Comparison of ENCODE assay signal across 9 mouse cellular contexts in the genomic region with DNA sequence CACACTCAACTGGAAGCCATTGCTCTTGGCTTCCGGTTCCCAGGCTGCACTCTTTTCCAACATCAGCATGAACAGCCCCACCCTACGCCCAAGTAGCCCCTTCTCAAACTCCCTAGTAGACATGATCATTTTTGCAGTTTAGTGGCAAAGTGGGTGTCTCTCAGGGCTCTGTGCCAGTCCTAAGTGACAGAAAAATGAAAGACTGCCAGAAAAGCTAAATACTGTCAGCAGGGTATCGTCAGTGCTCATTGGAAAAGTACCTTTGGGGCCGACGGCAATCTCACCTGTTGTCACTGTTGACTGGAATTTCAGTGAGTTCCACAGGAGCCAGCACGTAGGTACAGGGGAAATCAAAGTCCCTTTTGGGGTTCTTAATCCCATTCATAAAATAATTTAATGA.
DNase-seq lines count a peak whose midpoint lies in the region; ATAC-seq and TF ChIP-seq lines count a peak whose summit lies in the region.
"Had no signal": no experiment of that assay in that cellular context is flagged by ENCODE, and none has a peak within 500 bp of the region (broad histone marks: within the 10 kb centered on the region; RNA-seq: fewer than 3 reads in every experiment).

No protein-coding gene starts in this region.

- no peaks in the 10 kb centered on the region for H3K9me3 ChIP-seq in heart, postnatal 0 days (replicated peaks; ENCODE audit: control insufficient read depth, low read length)
- peaks cover 4% of the 10 kb centered on the region; the same call in 1 of the 2 replicates for H3K9me3 ChIP-seq in hindbrain, embryonic 14.5 days (ENCODE audit: control insufficient read depth, low read length)
- no peaks in the 10 kb centered on the region for H3K9me3 ChIP-seq in stomach, embryonic 15.5 days

- TF ChIP-seq EP300 in heart, postnatal 0 days (IDR thresholded peaks at IDR 0.05; ENCODE audit: low read depth) = no peak

- H3K27me3 ChIP-seq in heart, postnatal 0 days (ENCODE audit: control insufficient read depth, insufficient read depth, low read length) = no peaks in the 10 kb centered on the region
- no peaks in the 10 kb centered on the region for H3K27me3 ChIP-seq in hindbrain, embryonic 14.5 days (ENCODE audit: control insufficient read depth, insufficient read depth, low read length)
- H3K27me3 ChIP-seq in stomach, embryonic 15.5 days (replicated peaks) = no peaks in the 10 kb centered on the region

- TF ChIP-seq CTCF in heart, postnatal 0 days (IDR thresholded peaks at IDR 0.05; ENCODE audit: low read depth) = no peak
- TF ChIP-seq CTCF in lung, adult 2 months (IDR thresholded peaks at IDR 0.05; ENCODE audit: insufficient read depth, low read length) = no peak

- no peak for TF ChIP-seq POLR2A in lung, adult 2 months (IDR thresholded peaks at IDR 0.05; ENCODE audit: borderline replicate concordance, extremely low read depth, low read depth, low read length)

- peaks cover 17% of the 10 kb centered on the region for H3K4me1 ChIP-seq in heart, postnatal 0 days (ENCODE audit: control insufficient read depth, insufficient read depth)
- peaks cover 29% of the 10 kb centered on the region for H3K4me1 ChIP-seq in lung, adult 2 months (ENCODE audit: control insufficient read depth, insufficient read depth, low read length)
- H3K4me1 ChIP-seq in hindbrain, embryonic 14.5 days (replicated peaks; ENCODE audit: control insufficient read depth, insufficient read depth, low read length) = peaks cover 20% of the 10 kb centered on the region; the same call in 1 of the 2 replicates
- peaks cover 17% of the 10 kb centered on the region for H3K4me1 ChIP-seq in stomach, embryonic 15.5 days

- H3K36me3 ChIP-seq in heart, postnatal 0 days (replicated peaks; ENCODE audit: control insufficient read depth, insufficient read depth, low read length) = no peaks in the 10 kb centered on the region
- no peaks in the 10 kb centered on the region for H3K36me3 ChIP-seq in hindbrain, embryonic 14.5 days (replicated peaks; ENCODE audit: control insufficient read depth, insufficient read depth)
- no peaks in the 10 kb centered on the region for H3K36me3 ChIP-seq in stomach, embryonic 15.5 days

- 90% methylated on average over 6 of the region's 6 CpGs for WGBS in heart, postnatal 0 days
- 81% methylated on average over 6 of the region's 6 CpGs for WGBS in lung, adult 2 months
- WGBS in hindbrain, embryonic 14.5 days = 87% methylated on average over 6 of the region's 6 CpGs
- 88% methylated on average over 6 of the region's 6 CpGs for WGBS in stomach, embryonic 15.5 days

- no peak overlapping the region for H3K9ac ChIP-seq in heart, postnatal 0 days (replicated peaks; ENCODE audit: low read depth, low read length)
- H3K9ac ChIP-seq in hindbrain, embryonic 14.5 days = no peak overlapping the region
- no peak overlapping the region for H3K9ac ChIP-seq in stomach, embryonic 15.5 days

- no peak overlapping the region for H3K4me3 ChIP-seq in heart, postnatal 0 days (ENCODE audit: low read depth, low read length)
- H3K4me3 ChIP-seq in lung, adult 2 months (replicated peaks; ENCODE audit: extremely low read depth, low read depth, low read length) = no peak overlapping the region
- no peak overlapping the region for H3K4me3 ChIP-seq in hindbrain, embryonic 14.5 days (replicated peaks; ENCODE audit: low read length)
- no peak overlapping the region for H3K4me3 ChIP-seq in stomach, embryonic 15.5 days (replicated peaks)

- H3K27ac ChIP-seq in heart, postnatal 0 days (ENCODE audit: low read depth) = peak overlapping the region; percentile 78
- peak overlapping the region; percentile 40; the same call in 1 of the 2 replicates for H3K27ac ChIP-seq in hindbrain, embryonic 14.5 days
- H3K27ac ChIP-seq in stomach, embryonic 15.5 days = peak overlapping the region; percentile 84

- no peak overlapping the region for H3K4me2 ChIP-seq in heart, postnatal 0 days (ENCODE audit: low read depth, low read length)
- no peak overlapping the region for H3K4me2 ChIP-seq in hindbrain, embryonic 14.5 days (replicated peaks)
- H3K4me2 ChIP-seq in stomach, embryonic 15.5 days = no peak overlapping the region

- no peak for ATAC-seq in heart, postnatal 0 days (ENCODE audit: insufficient read depth, low read depth)
- ATAC-seq in hindbrain, embryonic 14.5 days (ENCODE audit: low FRiP score) = no peak
- ATAC-seq in stomach, embryonic 15.5 days (ENCODE audit: insufficient read depth, low FRiP score, low read depth) = no peak

- no peak for DNase-seq in heart, postnatal 0 days (ENCODE audit: low spot score)
- DNase-seq in heart, postnatal 4 days = no peak
- peak; percentile 37 for DNase-seq in lung, postnatal 10 days
- no peak for DNase-seq in lung, adult 2 months
- no peak for DNase-seq in hindbrain, embryonic 14.5 days (ENCODE audit: low spot score)
- no peak for DNase-seq in layer of hippocampus, postnatal 25 days (ENCODE audit: extremely low spot score in 1 of 2, low spot score in 1 of 2)
- DNase-seq: kidney, postnatal 14 days; spleen, adult 18-20 months had no signal
